9 mouse cellular contexts compared by ENCODE assay signal in genomic region chr13:21169121-21169656, GRCm38 (mm10). TPM values are rescaled to one million over a fixed set of nuclear protein-coding genes. Genes with fewer than 3 reads are reported as not detected.
DNase-seq lines count a peak whose midpoint lies in the region; TF ChIP-seq lines count a peak whose summit lies in the region.
"Had no signal": no experiment of that assay in that cellular context is flagged by ENCODE, and none has a peak within 500 bp of the region (broad histone marks: within the 10 kb centered on the region; RNA-seq: fewer than 3 reads in every experiment).

No protein-coding gene starts in this region.

- no peak for TF ChIP-seq CTCF in layer of hippocampus, adult 2 months (conservative IDR thresholded peaks at IDR 0.05)
- TF ChIP-seq CTCF in brain, embryonic 14.5 days (IDR thresholded peaks at IDR 0.05; ENCODE audit: borderline replicate concordance, extremely low read depth, insufficient read depth, insufficient read length), result no peak

- no peaks in the 10 kb centered on the region for H3K36me3 ChIP-seq in hindbrain, embryonic 10.5 days
- H3K36me3 ChIP-seq in midbrain, embryonic 10.5 days, result no peaks in the 10 kb centered on the region

- peaks cover 31% of the 10 kb centered on the region for H3K4me1 ChIP-seq in hindbrain, embryonic 10.5 days (replicated peaks)
- peaks cover 32% of the 10 kb centered on the region for H3K4me1 ChIP-seq in midbrain, embryonic 10.5 days

- peak overlapping the region; percentile 57 for H3K27ac ChIP-seq in layer of hippocampus, adult 2 months
- H3K27ac ChIP-seq in hindbrain, embryonic 10.5 days, result no peak overlapping the region
- H3K27ac ChIP-seq in midbrain, embryonic 10.5 days (replicated peaks), result no peak overlapping the region

- DNase-seq in layer of hippocampus, adult 2 months (ENCODE audit: low spot score in 2 of 2), result no peak
- DNase-seq in layer of hippocampus, postnatal 14 days (ENCODE audit: low spot score in 2 of 2), result no peak
- peak; percentile 22 for DNase-seq in brain, embryonic 14.5 days (ENCODE audit: low read depth)
- DNase-seq in hindbrain, embryonic 10.5 days (ENCODE audit: low spot score), result no peak
- no peak for DNase-seq in midbrain, embryonic 10.5 days (ENCODE audit: low spot score)
- no peak for DNase-seq in urinary bladder, postnatal 25 days (ENCODE audit: low spot score)
- no peak for DNase-seq in spleen, postnatal 14 days (ENCODE audit: low spot score in 2 of 2)
- DNase-seq in thymus, postnatal 0 days (ENCODE audit: low spot score), result no peak

- H3K9me3 ChIP-seq in hindbrain, embryonic 10.5 days, result no peaks in the 10 kb centered on the region
- H3K9me3 ChIP-seq in midbrain, embryonic 10.5 days (replicated peaks), result no peaks in the 10 kb centered on the region

- WGBS in hindbrain, embryonic 10.5 days, result 4% methylated on average over 14 of the region's 14 CpGs
- WGBS in midbrain, embryonic 10.5 days, result 5% methylated on average over 14 of the region's 14 CpGs

- peak overlapping the region; percentile 60 for H3K4me3 ChIP-seq in layer of hippocampus, adult 2 months
- H3K4me3 ChIP-seq in hindbrain, embryonic 10.5 days, result peak overlapping the region; percentile 61
- peak overlapping the region; percentile 64 for H3K4me3 ChIP-seq in midbrain, embryonic 10.5 days

- no peak for TF ChIP-seq POLR2A in brain, embryonic 14.5 days (IDR thresholded peaks at IDR 0.05; ENCODE audit: borderline replicate concordance, extremely low read depth, insufficient read depth, insufficient read length, poor library complexity, severe bottlenecking)

- H3K27me3 ChIP-seq in hindbrain, embryonic 10.5 days (ENCODE audit: insufficient read depth, poor library complexity, severe bottlenecking), result no peaks in the 10 kb centered on the region
- peaks cover 6% of the 10 kb centered on the region; the same call in 1 of the 2 replicates for H3K27me3 ChIP-seq in midbrain, embryonic 10.5 days (ENCODE audit: low read depth, poor library complexity, severe bottlenecking)

RNA-seq across cellular contexts. Expression of gene Trim27, which starts 10.1 kb away (rescaled TPM):
- total RNA-seq in layer of hippocampus, adult 2 months (2021), result 10 to 100 TPM; 38.7 to 39.9 TPM
- 10 to 100 TPM; 35.5 to 40.3 TPM for total RNA-seq in layer of hippocampus, postnatal 14 days (2021)
- 67.8 and 78.2 TPM in 2 replicates for polyA plus RNA-seq in brain, embryonic 14.5 days (2012; rRNA removed)
- 157 and 163 TPM in 2 replicates for polyA plus RNA-seq in hindbrain, embryonic 10.5 days (2016; fragmentation: Nextera tagmentation; extraction: Ambion mirVana)
- polyA plus RNA-seq in midbrain, embryonic 10.5 days (2016; fragmentation: Nextera tagmentation; extraction: Ambion mirVana), result 146 and 162 TPM in 2 replicates
- polyA plus RNA-seq in thymus, postnatal 0 days (2015; fragmentation: Nextera tagmentation; extraction: Ambion mirVana), result 160 and 174 TPM in 2 replicates

RNA-seq across cellular contexts. Expression of gene Olfr1368, which starts 23.5 kb away (rescaled TPM):
- total RNA-seq in layer of hippocampus, adult 2 months (2021), result not detected
- total RNA-seq in layer of hippocampus, postnatal 14 days (2021), result not detected
- not detected in 2 replicates for polyA plus RNA-seq in brain, embryonic 14.5 days (2012; rRNA removed)
- polyA plus RNA-seq in hindbrain, embryonic 10.5 days (2016; fragmentation: Nextera tagmentation; extraction: Ambion mirVana), result not detected in 2 replicates
- not detected in 2 replicates for polyA plus RNA-seq in midbrain, embryonic 10.5 days (2016; fragmentation: Nextera tagmentation; extraction: Ambion mirVana)
- polyA plus RNA-seq in thymus, postnatal 0 days (2015; fragmentation: Nextera tagmentation; extraction: Ambion mirVana), result not detected in 2 replicates
- total RNA-seq: neutrophil, adult 5-6 weeks had no signal

RNA-seq across cellular contexts. Expression of gene Olfr263, which starts 39.8 kb away (rescaled TPM):
- not detected for total RNA-seq in layer of hippocampus, adult 2 months (2021)
- total RNA-seq in layer of hippocampus, postnatal 14 days (2021), result not detected
- not detected in 2 replicates for polyA plus RNA-seq in brain, embryonic 14.5 days (2012; rRNA removed)
- not detected in 2 replicates for polyA plus RNA-seq in hindbrain, embryonic 10.5 days (2016; fragmentation: Nextera tagmentation; extraction: Ambion mirVana)
- not detected in 2 replicates for polyA plus RNA-seq in midbrain, embryonic 10.5 days (2016; fragmentation: Nextera tagmentation; extraction: Ambion mirVana)
- polyA plus RNA-seq in thymus, postnatal 0 days (2015; fragmentation: Nextera tagmentation; extraction: Ambion mirVana), result not detected in 2 replicates
- total RNA-seq: neutrophil, adult 5-6 weeks had no signal

RNA-seq across cellular contexts. Expression of gene Olfr1369-ps1, which starts 57.9 kb away (rescaled TPM):
- not detected for total RNA-seq in layer of hippocampus, adult 2 months (2021)
- not detected for total RNA-seq in layer of hippocampus, postnatal 14 days (2021)
- polyA plus RNA-seq in brain, embryonic 14.5 days (2012; rRNA removed), result not detected in 2 replicates
- 0.08 and 0.10 TPM in 2 replicates for polyA plus RNA-seq in hindbrain, embryonic 10.5 days (2016; fragmentation: Nextera tagmentation; extraction: Ambion mirVana)
- 0.06 and 0.07 TPM in 2 replicates for polyA plus RNA-seq in midbrain, embryonic 10.5 days (2016; fragmentation: Nextera tagmentation; extraction: Ambion mirVana)
- 0.14 and 0.18 TPM in 2 replicates for polyA plus RNA-seq in thymus, postnatal 0 days (2015; fragmentation: Nextera tagmentation; extraction: Ambion mirVana)
- total RNA-seq: neutrophil, adult 5-6 weeks had no signal
